Mouse (Mus musculus): Measurements from ENCODE around the gene Atf7.

The Atf7 gene

GRCm38 (mm10) chr15:102485853-102486252 lies 139.4 kb downstream of the Atf7 start:
- no peak for DNase-seq

GRCm38 (mm10) chr15:102483136-102483535 lies 142.1 kb downstream of the Atf7 start:
- DNase-seq, result no peak

All from kidney, postnatal 14 days (tissue).